Mouse (Mus musculus) monocyte, adult 2 months (primary cell): ENCODE results near the gene Prdm8.

Source experiments
- DNase-seq, 2 experiments: peaks; one replicate each; pipeline ENCODE4 v3.0.0; 2022; ENCODE audit warnings: low spot score in 2 of 2, low read depth in 1 of 2

Gene Prdm8

GRCm38 (mm10) chr5:98184281-98184910 is 17.4 kb downstream of the Prdm8 start:
- DNase-seq = no peak

GRCm38 (mm10) chr5:98184971-98185805 is 18.2 kb downstream of the Prdm8 start:
- peak; percentile 9 to 47 for DNase-seq

- DNase-seq = no peak
Measured at GRCm38 (mm10) chr5:98185806-98186751, 19.1 kb downstream of the Prdm8 start.

- no peak for DNase-seq
Measured at GRCm38 (mm10) chr5:98189181-98190180, 22.5 kb downstream of the Prdm8 start.

GRCm38 (mm10) chr5:98192295-98192983 is 25.4 kb downstream of the Prdm8 start:
- DNase-seq = no peak

GRCm38 (mm10) chr5:98194959-98195358 is 28.0 kb downstream of the Prdm8 start:
- no peak for DNase-seq

- DNase-seq = no peak
Measured at GRCm38 (mm10) chr5:98198412-98199218, 31.6 kb downstream of the Prdm8 start.

- no peak for DNase-seq
Measured at GRCm38 (mm10) chr5:98199219-98199552, 32.2 kb downstream of the Prdm8 start.

- no peak for DNase-seq
Measured at GRCm38 (mm10) chr5:98201606-98202005, 34.6 kb downstream of the Prdm8 start.

GRCm38 (mm10) chr5:98202996-98203395 is 36.0 kb downstream of the Prdm8 start:
- no peak for DNase-seq

GRCm38 (mm10) chr5:98212501-98212900 is 45.5 kb downstream of the Prdm8 start:
- DNase-seq = no peak

- DNase-seq = no peak
Measured at GRCm38 (mm10) chr5:98221956-98222355, 55.0 kb downstream of the Prdm8 start.

GRCm38 (mm10) chr5:98226710-98227109 is 59.7 kb downstream of the Prdm8 start:
- DNase-seq = no peak

GRCm38 (mm10) chr5:98229456-98229855 is 62.5 kb downstream of the Prdm8 start:
- no peak for DNase-seq

- DNase-seq = no peak
Measured at GRCm38 (mm10) chr5:98238466-98238865, 71.5 kb downstream of the Prdm8 start.
